Mouse (Mus musculus) lung, embryonic 16.5 days (tissue): Measurements from ENCODE around the gene Ccdc106. TPM values are rescaled to one million over a fixed set of nuclear protein-coding genes. Genes with fewer than 3 reads are reported as not detected.
"Not testable (repeated sequence)": the region's sequence is repeated elsewhere in the genome, so short reads cannot be mapped to it uniquely, and the experiment has no call there.

Experiments
- ATAC-seq: fragments of 200-750 bp; cut with Nextera tagmentation; 2 replicates; pipeline ENCODE4 v1.8.0; 2017; ENCODE audit warnings: low read depth, mild to moderate bottlenecking, moderate library complexity
- H3K27ac ChIP-seq: fragments of 300-500 bp; sonication (generic); 2 replicates; pipeline ENCODE4 v1.5.1; 2014; ENCODE audit warnings: mild to moderate bottlenecking, control low read depth, low read length
- H3K27me3 ChIP-seq: fragments of 300-500 bp; sonication (generic); 2 replicates; pipeline ENCODE4 v1.6.1; 2014; ENCODE audit warnings: low read depth, low read length, mixed read lengths; ENCODE audit not compliant: control insufficient read depth, insufficient read depth
- H3K36me3 ChIP-seq: fragments of 300-500 bp; sonication (generic); 2 replicates; pipeline ENCODE4 v1.6.1; 2014; ENCODE audit warnings: low read length; ENCODE audit not compliant: control insufficient read depth, insufficient read depth
- H3K4me1 ChIP-seq: fragments of 300-500 bp; sonication (generic); replicated peaks from 2 replicates; pipeline ENCODE4 v1.6.1; 2014; ENCODE audit warnings: low read length, mixed read lengths; ENCODE audit not compliant: control insufficient read depth, insufficient read depth
- H3K4me2 ChIP-seq: fragments of 300-500 bp; sonication (generic); 2 replicates; pipeline ENCODE4 v1.6.1; 2014; ENCODE audit warnings: low read depth, low read length, control low read depth
- H3K4me3 ChIP-seq: fragments of 300-500 bp; sonication (generic); 2 replicates; pipeline ENCODE4 v1.5.1; 2014; ENCODE audit warnings: mild to moderate bottlenecking, low read length, control low read depth
- H3K9ac ChIP-seq: fragments of 300-500 bp; sonication (generic); 2 replicates; pipeline ENCODE4 v1.6.1; 2014; ENCODE audit warnings: low read length, control low read depth
- H3K9me3 ChIP-seq: fragments of 300-500 bp; sonication (generic); 2 replicates; pipeline ENCODE4 v1.6.1; 2016; ENCODE audit warnings: low read length; ENCODE audit not compliant: control insufficient read depth
- WGBS: fragments of 180-500 bp; shearing (Covaris S2); extraction: QIAGEN DNeasy Blood & Tissue Kit; methylation state at CpG from one replicate; pipeline ENCODE4 v1.1.7; 2014; 5-methylcytosine and 5-hydroxymethylcytosine counted together
- polyA plus RNA-seq: library from polyadenylated mRNA; unstranded; fragments of >200 nt; fragmentation: Nextera tagmentation; extraction: Ambion mirVana; gene quantifications from 2 replicates; pipeline ENCODE4 v1.2.1, GENCODE M21; 2015

Gene Ccdc106
- polyA plus RNA-seq, 1 experiment from 2014 or later, result 5.5 TPM

DNA sequence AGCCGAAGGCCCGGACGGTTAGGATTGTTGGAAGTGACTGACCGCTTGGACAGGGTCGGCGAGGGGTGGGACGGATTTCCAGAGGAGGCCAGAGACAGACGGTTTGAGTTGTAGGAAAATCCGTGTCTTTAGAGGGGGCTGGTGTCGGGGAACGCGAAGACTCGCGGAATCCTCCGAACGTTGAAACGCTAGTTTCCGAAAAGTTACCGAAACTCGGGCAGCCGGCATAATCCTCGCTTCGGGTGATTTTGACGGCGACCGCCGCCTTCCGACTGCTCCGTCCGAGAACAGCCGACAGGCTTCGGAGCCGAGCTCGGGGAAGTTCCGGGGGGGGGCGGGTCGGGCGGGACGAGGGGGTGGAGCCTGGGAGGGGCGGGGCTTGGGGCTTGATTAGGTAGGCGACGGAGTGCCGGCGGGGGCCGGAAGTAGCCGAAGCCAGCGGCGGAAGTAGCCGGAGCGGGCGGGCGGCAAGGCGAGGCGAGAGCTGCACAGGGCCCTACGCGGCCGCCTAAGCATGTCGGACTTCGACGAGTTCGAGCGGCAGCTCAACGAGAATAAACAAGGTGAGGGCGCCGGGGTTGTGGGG, 41.5 kb downstream of the Ccdc106 start, which contains the start of gene U2af2:
Gene U2af2 (plus strand): TSS at position 370 of the 586 bp plus-strand sequence.
- peak; percentile 82 for ATAC-seq
- Histone ChIP-seq H3K4me1 (peaks cover 26% of the 10 kb centered on the region), H3K27ac (peak within 1 kb of the TSS; percentile 100), H3K36me3 (0 out of 2 replicates have a peak, but pooled peaks cover 3% of the 10 kb centered on the region), H3K4me2 (peak within 1 kb of the TSS; percentile 92), H3K9me3 (no peaks in the 10 kb centered on the region), H3K9ac (peak within 1 kb of the TSS; percentile 96), H3K4me3 (peak within 1 kb of the TSS; percentile 85), H3K27me3 (peaks cover 18% of the 10 kb centered on the region)
- under 1% methylated on average over 60 of the region's 65 CpGs for WGBS

DNA sequence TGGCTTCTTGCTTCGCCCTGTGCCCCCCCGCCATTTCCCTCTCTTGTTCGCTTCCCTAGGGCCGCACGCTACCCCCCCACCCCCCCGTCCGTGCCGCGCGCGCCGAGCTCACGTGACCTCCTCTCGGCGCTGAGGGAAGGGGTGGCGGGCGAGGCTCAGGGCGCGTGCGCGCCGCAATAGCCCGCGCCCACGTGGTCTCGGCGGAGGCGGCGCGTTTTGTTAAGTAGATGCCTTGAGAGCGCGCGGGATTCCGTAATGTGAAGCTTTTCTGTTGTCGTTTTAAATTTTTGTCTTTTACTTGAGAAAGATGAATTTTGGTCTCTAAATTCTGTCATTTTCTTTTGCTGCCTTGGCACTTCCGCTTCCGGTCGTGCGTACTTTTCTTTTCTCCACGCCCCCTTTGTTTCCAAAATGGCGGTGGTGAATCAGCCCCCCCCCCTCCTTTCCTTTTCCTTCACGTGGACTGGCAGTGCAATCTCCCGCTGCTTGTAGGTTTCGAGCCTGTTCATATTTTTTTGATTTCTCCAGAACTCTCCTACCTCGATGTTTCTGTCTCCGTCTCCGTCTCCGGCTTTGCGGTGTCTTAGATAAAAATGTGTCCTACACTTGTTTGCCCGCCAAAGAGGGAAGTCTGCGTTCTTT, 42.1 kb downstream of the Ccdc106 start:
- peaks cover 24% of the 10 kb centered on the region for H3K4me1 ChIP-seq
- under 1% methylated on average over 46 of the region's 51 CpGs for WGBS
- peak; percentile 54 for ATAC-seq

DNA sequence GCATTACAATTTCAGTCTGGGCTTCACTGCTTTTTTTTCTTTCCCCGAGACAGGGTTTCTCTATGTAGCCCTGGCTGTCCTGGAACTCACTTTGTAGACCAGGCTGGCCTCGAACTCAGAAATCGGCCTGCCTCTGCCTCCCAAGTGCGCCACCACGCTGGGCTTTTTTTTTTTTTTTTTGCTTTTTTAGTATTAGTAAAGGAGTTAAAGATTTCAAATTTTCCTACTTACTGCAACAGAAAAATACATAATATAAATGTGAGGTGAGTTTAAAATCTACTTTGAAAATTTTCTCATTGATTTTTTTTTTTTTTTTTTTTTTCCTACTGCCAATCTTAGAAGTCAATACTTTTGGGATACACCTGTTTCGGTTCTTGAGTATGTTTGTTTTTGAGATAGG, 44.5 kb downstream of the Ccdc106 start:
- WGBS, result 86% methylated on average over 6 of the region's 6 CpGs
- Histone ChIP-seq H3K4me3 (no peak overlapping the region), H3K4me1 (peaks cover 22% of the 10 kb centered on the region), H3K4me2 (no peak overlapping the region), H3K36me3 (peaks cover 25% of the 10 kb centered on the region), H3K9ac (no peak overlapping the region), H3K9me3 (no peaks in the 10 kb centered on the region), H3K27me3 (no peaks in the 10 kb centered on the region), H3K27ac (no peak overlapping the region)
- ATAC-seq, result no peak

More for the DNA sequence above, 42.1 kb downstream of the Ccdc106 start:
- peak overlapping the region; percentile 96 for H3K9ac ChIP-seq
- peak overlapping the region; percentile 74 for H3K4me2 ChIP-seq
- H3K27me3 ChIP-seq, result peaks cover 12% of the 10 kb centered on the region
- peak overlapping the region; percentile 85 for H3K4me3 ChIP-seq
- no peaks in the 10 kb centered on the region for H3K9me3 ChIP-seq
- peaks cover 7% of the 10 kb centered on the region; the same call in 1 of the 2 replicates for H3K36me3 ChIP-seq
- peak overlapping the region; percentile 100 for H3K27ac ChIP-seq

DNA sequence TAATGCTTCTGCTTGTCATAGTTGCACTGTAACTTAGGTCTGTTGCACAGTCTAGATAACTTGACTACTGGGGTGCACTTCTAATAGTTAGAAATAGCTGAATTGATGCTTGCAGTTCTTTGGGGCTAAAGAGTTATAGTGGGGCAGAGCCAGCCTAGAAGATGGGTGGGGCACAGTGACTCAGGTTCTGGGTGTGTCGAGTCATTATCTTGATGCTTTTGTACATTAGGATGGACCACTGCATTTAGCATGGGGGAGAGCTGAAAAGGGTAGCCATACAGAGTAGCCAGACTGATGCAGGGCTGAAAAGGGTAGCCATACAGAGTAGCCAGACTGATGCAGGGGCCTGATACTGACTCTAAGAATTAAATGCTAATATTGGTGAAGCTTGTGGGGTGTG, 53.2 kb downstream of the Ccdc106 start:
- no peak overlapping the region for H3K9ac ChIP-seq
- H3K4me2 ChIP-seq, result no peak overlapping the region
- H3K36me3 ChIP-seq, result peaks cover 70% of the 10 kb centered on the region
- 83% methylated on average over 1 of the region's 1 CpGs for WGBS
- H3K4me3 ChIP-seq, result no peak overlapping the region
- H3K27me3 ChIP-seq, result no peaks in the 10 kb centered on the region
- no peak overlapping the region for H3K27ac ChIP-seq
- no peaks in the 10 kb centered on the region for H3K9me3 ChIP-seq
- H3K4me1 ChIP-seq, result no peaks in the 10 kb centered on the region
- no peak for ATAC-seq

- Histone ChIP-seq H3K27ac (no peak overlapping the region), H3K9me3 (no peaks in the 10 kb centered on the region), H3K4me1 (no peaks in the 10 kb centered on the region), H3K4me3 (no peak overlapping the region), H3K4me2 (no peak overlapping the region), H3K27me3 (no peaks in the 10 kb centered on the region), H3K9ac (no peak overlapping the region), H3K36me3 (peaks cover 60% of the 10 kb centered on the region)
- ATAC-seq, result no peak
- 98% methylated on average over 5 of the region's 5 CpGs for WGBS
Observed at GRCm38 (mm10) chr7:5074984-5075383, 54.6 kb downstream of the Ccdc106 start.

GRCm38 (mm10) chr7:5076931-5077330, 56.6 kb downstream of the Ccdc106 start:
- WGBS, result 75% methylated on average over 2 of the region's 2 CpGs
- no peak overlapping the region for H3K9ac ChIP-seq
- no peak for ATAC-seq

DNA sequence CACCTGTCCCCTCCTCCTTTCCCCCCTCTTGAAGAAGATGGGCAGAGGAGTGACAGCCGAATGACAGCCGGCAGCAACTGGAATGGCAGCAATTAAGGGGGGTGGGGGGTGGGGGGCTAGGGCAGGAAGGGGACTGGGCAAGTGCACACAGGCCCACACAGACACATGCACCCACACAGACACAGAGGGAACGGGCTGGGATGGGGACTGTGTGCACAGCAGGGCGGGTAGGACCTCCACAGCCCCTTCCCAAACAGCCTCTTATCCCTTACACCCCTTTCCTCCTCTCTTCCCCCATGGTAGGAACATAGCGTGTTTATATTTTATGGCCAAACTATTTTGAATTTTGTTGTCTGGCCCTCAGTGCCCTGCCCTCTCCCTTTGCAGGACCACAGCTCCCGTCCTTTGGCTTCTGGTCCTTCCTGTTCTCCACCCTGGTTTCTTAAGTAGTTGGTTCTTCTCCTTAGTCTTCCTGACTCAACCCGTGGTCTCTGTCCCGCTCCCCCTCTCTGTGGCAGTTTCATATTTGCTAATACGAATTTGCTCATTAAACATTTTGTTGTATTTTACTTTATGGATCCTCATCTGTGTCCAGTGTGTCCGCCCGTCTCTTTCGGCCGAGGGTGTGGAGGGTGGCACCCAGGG, 59.1 kb downstream of the Ccdc106 start:
- WGBS, result 29% methylated on average over 9 of the region's 13 CpGs
- Histone ChIP-seq H3K4me1 (peaks cover 17% of the 10 kb centered on the region), H3K36me3 (peaks cover 38% of the 10 kb centered on the region), H3K9ac (peak overlapping the region; percentile 99), H3K27ac (peak overlapping the region; percentile 94), H3K4me3 (peak overlapping the region; percentile 97), H3K4me2 (peak overlapping the region; percentile 84)
- peak; percentile 29 for ATAC-seq
- not testable (repeated sequence) for H3K9me3 ChIP-seq, H3K27me3 ChIP-seq

More at GRCm38 (mm10) chr7:5076931-5077330, 56.6 kb downstream of the Ccdc106 start:
- Histone ChIP-seq H3K27me3 (no peaks in the 10 kb centered on the region), H3K27ac (no peak overlapping the region), H3K9me3 (no peaks in the 10 kb centered on the region), H3K4me2 (no peak overlapping the region), H3K4me1 (peaks cover 10% of the 10 kb centered on the region), H3K36me3 (peaks cover 41% of the 10 kb centered on the region), H3K4me3 (no peak overlapping the region)

GRCm38 (mm10) chr7:5080010-5080751, 59.8 kb downstream of the Ccdc106 start, which contains the start of gene Epn1:
Gene Epn1 (plus strand): TSS chr7:5080235.
- no peaks in the 10 kb centered on the region for H3K9me3 ChIP-seq
- peaks cover 31% of the 10 kb centered on the region for H3K36me3 ChIP-seq
- H3K27ac ChIP-seq, result peak within 1 kb of the TSS; percentile 94
- no peaks in the 10 kb centered on the region for H3K27me3 ChIP-seq
- peak; percentile 97 for ATAC-seq
- peaks cover 17% of the 10 kb centered on the region for H3K4me1 ChIP-seq
- H3K4me2 ChIP-seq, result peak within 1 kb of the TSS; percentile 84
- peak within 1 kb of the TSS; percentile 99 for H3K9ac ChIP-seq
- H3K4me3 ChIP-seq, result peak within 1 kb of the TSS; percentile 97
- WGBS, result under 1% methylated on average over 77 of the region's 81 CpGs
